Mouse (Mus musculus) megakaryocyte, adult 5-6 weeks (primary cell): Measurements from ENCODE around the gene Mcf2l. TPM values are rescaled to one million over a fixed set of nuclear protein-coding genes. Genes with fewer than 3 reads are reported as not detected.

Experiments used
- ATAC-seq: 2 replicates; pipeline ENCODE4 v1.8.0; 2016; ENCODE audit warnings: mild to moderate bottlenecking, inconsistent platforms; ENCODE audit not compliant: poor library complexity, severe bottlenecking
- total RNA-seq, 2 experiments: library from RNA; stranded (forward) in 1 of 2; stranded (reverse) in 1 of 2; fragments of 153-499, 151-499 nt in 1 of 2; fragments of 221-1000, 200-1000 nt in 1 of 2; gene quantifications; 2 replicates each; pipeline versions ENCODE4 v1.2.3 to v1.2.4; 2015 to 2017

Mcf2l gene
- total RNA-seq, 2 experiments from 2014 or later, result 10.1 to 26.4 TPM

GRCm38 (mm10) chr8:13050550-13050949 lies 176.9 kb downstream of the Mcf2l start:
- no peak for ATAC-seq

DNA sequence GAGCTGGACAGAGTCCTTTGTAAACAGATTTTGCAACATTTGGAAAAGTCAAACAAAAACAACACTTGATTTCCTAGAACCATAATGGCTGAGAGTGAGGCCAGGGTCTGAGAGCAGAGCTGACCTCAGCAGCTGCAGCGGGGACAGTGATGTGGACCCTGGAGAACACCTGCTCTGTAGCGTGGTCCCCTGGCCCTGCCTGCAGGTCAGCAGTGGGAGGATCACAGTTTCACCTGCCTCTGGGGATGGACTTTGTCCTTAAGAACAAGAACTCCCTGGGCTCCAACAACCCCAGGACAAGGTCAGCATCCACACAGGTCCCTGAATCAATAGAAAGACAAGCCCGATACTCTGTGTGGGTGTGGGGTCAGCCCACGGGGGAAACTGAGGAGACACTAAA lies 183.7 kb downstream of the Mcf2l start:
- ATAC-seq, result no peak

GRCm38 (mm10) chr8:13060441-13061150 lies 187.0 kb downstream of the Mcf2l start, which contains the start of gene Proz:
TSS of gene Proz (plus strand) at chr8:13060914.
- ATAC-seq, result no peak

DNA sequence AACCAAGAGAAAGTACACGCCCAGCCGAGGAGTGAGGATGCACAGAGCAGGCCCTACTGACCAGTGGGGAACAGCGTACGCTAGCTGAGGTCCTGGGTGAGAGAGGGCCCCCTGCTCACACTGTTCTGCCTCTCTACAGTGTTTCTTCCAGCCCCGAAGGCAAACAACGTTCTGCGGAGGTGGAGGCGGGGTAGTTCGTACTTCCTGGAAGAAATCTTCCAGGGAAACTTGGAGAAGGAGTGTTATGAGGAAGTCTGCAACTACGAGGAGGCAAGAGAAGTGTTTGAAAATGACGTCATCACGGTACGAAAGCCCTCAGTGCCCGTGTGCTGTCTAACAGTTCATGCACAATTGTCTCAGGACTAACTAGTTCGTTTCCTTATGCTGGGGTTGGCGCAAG lies 189.5 kb downstream of the Mcf2l start:
- ATAC-seq, result no peak

Other genes starting within 250 kb of the Mcf2l start
- 44.2 and 50.4 TPM in 2 replicates for gene Tubgcp3, start 201.6 kb upstream of the Mcf2l start, total RNA-seq (2015)
- 34.5 and 37.6 TPM in 2 replicates for gene Tubgcp3, start 201.6 kb upstream of the Mcf2l start, total RNA-seq (2017)
- gene Atp11a, start 116.8 kb upstream of the Mcf2l start, total RNA-seq (2015), result 30.8 and 32.9 TPM in 2 replicates
- gene Atp11a, start 116.8 kb upstream of the Mcf2l start, total RNA-seq (2017), result 29.4 and 29.8 TPM in 2 replicates
- gene F7, start 152.2 kb downstream of the Mcf2l start, total RNA-seq (2015), result 0.27 and 0.56 TPM in 2 replicates
- gene F7, start 152.2 kb downstream of the Mcf2l start, total RNA-seq (2017), result 1.3 TPM in 1 of 2 replicates, not detected in the other
- 50.6 and 57.5 TPM in 2 replicates for gene F10, start 163.5 kb downstream of the Mcf2l start, total RNA-seq (2015)
- 98.7 and 109 TPM in 2 replicates for gene F10, start 163.5 kb downstream of the Mcf2l start, total RNA-seq (2017)
- 0.07 and 0.20 TPM in 2 replicates for gene Proz, start 187.1 kb downstream of the Mcf2l start, total RNA-seq (2015)
- gene Proz, start 187.1 kb downstream of the Mcf2l start, total RNA-seq (2017), result 0.33 TPM in 1 of 2 replicates, not detected in the other
- gene Pcid2, start 231.7 kb downstream of the Mcf2l start, total RNA-seq (2015), result 17.0 and 21.2 TPM in 2 replicates
- 14.0 and 14.1 TPM in 2 replicates for gene Pcid2, start 231.7 kb downstream of the Mcf2l start, total RNA-seq (2017)
- 57.4 and 60.7 TPM in 2 replicates for gene Cul4a, start 231.8 kb downstream of the Mcf2l start, total RNA-seq (2015)
- gene Cul4a, start 231.8 kb downstream of the Mcf2l start, total RNA-seq (2017), result 56.9 and 57.9 TPM in 2 replicates